Comparison of ENCODE assay signal across 8 mouse cellular contexts in genomic region chr2:160872395-160872794, GRCm38 (mm10). TPM values are rescaled to one million over a fixed set of nuclear protein-coding genes. Genes with fewer than 3 reads are reported as not detected.
DNase-seq lines count a peak whose midpoint lies in the region; ATAC-seq and TF ChIP-seq lines count a peak whose summit lies in the region.

No protein-coding gene starts in this region.

- H3K4me1 ChIP-seq in cerebellum, adult 2 months (ENCODE audit: control insufficient read depth, insufficient read depth, low read length) = peaks cover 6% of the 10 kb centered on the region; the same call in 1 of the 2 replicates
- peaks cover 5% of the 10 kb centered on the region; the same call in 1 of the 2 replicates for H3K4me1 ChIP-seq in hindbrain, embryonic 11.5 days (replicated peaks; ENCODE audit: control insufficient read depth, insufficient read depth, low read length)

- no peaks in the 10 kb centered on the region for H3K27me3 ChIP-seq in cerebellum, adult 2 months (ENCODE audit: control insufficient read depth, insufficient read depth, low read length)
- H3K27me3 ChIP-seq in hindbrain, embryonic 11.5 days (ENCODE audit: control insufficient read depth, insufficient read depth, low read length) = no peaks in the 10 kb centered on the region

- peak; percentile 62 for DNase-seq in MN1 (ENCODE audit: low spot score)
- peak; percentile 81 to 85 for DNase-seq in cerebellum, adult 2 months
- DNase-seq in forelimb bud, embryonic 11.5 days (ENCODE audit: low read depth, low spot score) = peak; percentile 18
- peak; percentile 77 for DNase-seq in hindbrain, embryonic 11.5 days (ENCODE audit: low spot score)
- peak; percentile 62 to 64 for DNase-seq in layer of hippocampus, postnatal 25 days (ENCODE audit: extremely low spot score in 1 of 2, low spot score in 1 of 2)
- peak; percentile 81 for DNase-seq in lung, postnatal 14 days
- peak; percentile 51 for DNase-seq in retina, adult 2 months (ENCODE audit: low read depth, low spot score)
- DNase-seq in thymus, postnatal 36 days = peak; percentile 81 to 84

- peak overlapping the region; percentile 97 for H3K27ac ChIP-seq in cerebellum, adult 2 months (ENCODE audit: insufficient read depth, low read length)
- H3K27ac ChIP-seq in hindbrain, embryonic 11.5 days (ENCODE audit: low read depth, low read length) = peak overlapping the region; percentile 97

- 0 out of 2 replicates have a peak, but pooled peaks have one; percentile 27 for TF ChIP-seq POLR2A in cerebellum, adult 2 months (IDR thresholded peaks at IDR 0.05; ENCODE audit: borderline replicate concordance, insufficient read depth, low read length)

- no peaks in the 10 kb centered on the region for H3K36me3 ChIP-seq in hindbrain, embryonic 11.5 days (ENCODE audit: control insufficient read depth, insufficient read depth, low read length)

- peak overlapping the region; percentile 63 for H3K4me2 ChIP-seq in hindbrain, embryonic 11.5 days (replicated peaks; ENCODE audit: low read depth, low read length)

- no peaks in the 10 kb centered on the region for H3K9me3 ChIP-seq in hindbrain, embryonic 11.5 days (ENCODE audit: control insufficient read depth, low read length)

- ATAC-seq in hindbrain, embryonic 11.5 days (ENCODE audit: low FRiP score) = peak; percentile 93

- peak overlapping the region; percentile 81 for H3K9ac ChIP-seq in hindbrain, embryonic 11.5 days (ENCODE audit: low read depth, low read length)

- peak overlapping the region; percentile 99 for H3K4me3 ChIP-seq in cerebellum, adult 2 months (replicated peaks; ENCODE audit: insufficient read depth, low read depth, low read length)
- peak overlapping the region; percentile 77 for H3K4me3 ChIP-seq in hindbrain, embryonic 11.5 days (ENCODE audit: low read depth, low read length)

- under 1% methylated on average over 47 of the region's 47 CpGs for WGBS in cerebellum, adult 2 months
- WGBS in hindbrain, embryonic 11.5 days = 0% methylated on average over 43 of the region's 47 CpGs

- no peak for TF ChIP-seq CTCF in cerebellum, adult 2 months (IDR thresholded peaks at IDR 0.05; ENCODE audit: borderline replicate concordance, insufficient read depth, low read depth, low read length)

RNA-seq across cellular contexts. Expression of gene Zhx3, which starts 0.4 kb away (rescaled TPM):
- 26.2 and 27.7 TPM in 2 replicates for polyA plus RNA-seq in cerebellum, adult 2 months (2012; rRNA removed)
- 9.1 and 11.0 TPM in 2 replicates for polyA plus RNA-seq in hindbrain, embryonic 11.5 days (2014; fragmentation: Nextera tagmentation; extraction: Ambion mirVana)
- 100 to 1,000 TPM in 1 of 2 experiments, 10 to 100 TPM in 1; 93.9 to 107 TPM for total RNA-seq in layer of hippocampus, postnatal 25 days (2021)

RNA-seq across cellular contexts. Expression of gene Lpin3, which starts 8.1 kb away (rescaled TPM):
- 2.3 and 2.4 TPM in 2 replicates for polyA plus RNA-seq in cerebellum, adult 2 months (2012; rRNA removed)
- polyA plus RNA-seq in hindbrain, embryonic 11.5 days (2014; fragmentation: Nextera tagmentation; extraction: Ambion mirVana) = 0.22 and 0.24 TPM in 2 replicates
- 1 to 10 TPM in 1 of 2 experiments, under 1 TPM in 1; 0.94 to 1.1 TPM for total RNA-seq in layer of hippocampus, postnatal 25 days (2021)

RNA-seq across cellular contexts. Expression of gene Emilin3, which starts 39.7 kb away (rescaled TPM):
- 6.4 and 7.6 TPM in 2 replicates for polyA plus RNA-seq in cerebellum, adult 2 months (2012; rRNA removed)
- 0.66 and 1.9 TPM in 2 replicates for polyA plus RNA-seq in hindbrain, embryonic 11.5 days (2014; fragmentation: Nextera tagmentation; extraction: Ambion mirVana)
- total RNA-seq in layer of hippocampus, postnatal 25 days (2021) = under 1 TPM; 0.12 to 0.14 TPM

Comparison
In these comparisons a context has a peak if more than half of its experiments do, and no peak if none do; other contexts are left out.
1. Peak in every context shown above with its lines: DNase-seq, ATAC-seq, H3K4me3 ChIP-seq and H3K27ac ChIP-seq.
2. DNase-seq: peak in every context shown above with its lines; median percentile 83 in cerebellum, adult 2 months; 82 in thymus, postnatal 36 days; 81 in lung, postnatal 14 days; 77 in hindbrain, embryonic 11.5 days; 63 in layer of hippocampus, postnatal 25 days; 62 in MN1; 51 in retina, adult 2 months; 18 in forelimb bud, embryonic 11.5 days.